Comparison of ENCODE assay signal across 8 mouse cellular contexts in the genomic region with DNA sequence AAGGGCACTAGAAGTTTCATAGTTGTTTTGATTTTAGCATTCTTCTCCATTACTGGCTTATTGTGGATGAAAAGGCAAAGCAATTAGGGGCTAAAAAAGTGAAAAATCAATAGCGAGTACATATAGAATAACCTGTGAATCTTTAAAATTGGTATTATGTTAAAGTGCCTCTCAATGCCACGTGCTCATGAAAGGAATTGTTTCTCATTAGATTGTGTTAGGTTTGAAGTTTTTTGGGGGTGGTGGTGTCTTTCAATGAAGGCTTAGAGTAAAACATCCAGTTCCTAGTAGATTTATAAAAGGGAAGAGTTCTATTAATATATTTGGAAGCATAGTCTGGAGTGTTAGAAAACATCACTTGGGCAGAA. TPM values are rescaled to one million over a fixed set of nuclear protein-coding genes. Genes with fewer than 3 reads are reported as not detected.
DNase-seq lines count a peak whose midpoint lies in the region; ATAC-seq and TF ChIP-seq lines count a peak whose summit lies in the region.

No protein-coding gene starts in this region.

- no peaks in the 10 kb centered on the region for H3K27me3 ChIP-seq in liver, adult 2 months (ENCODE audit: control insufficient read depth, insufficient read depth, low read length)
- H3K27me3 ChIP-seq in embryonic facial prominence, embryonic 14.5 days (replicated peaks; ENCODE audit: control insufficient read depth, insufficient read depth, low read length) = no peaks in the 10 kb centered on the region
- H3K27me3 ChIP-seq in intestine, postnatal 0 days (replicated peaks; ENCODE audit: control insufficient read depth, insufficient read depth, low read length) = no peaks in the 10 kb centered on the region
- H3K27me3 ChIP-seq in neural tube, embryonic 14.5 days (ENCODE audit: control insufficient read depth, insufficient read depth, low read length) = no peaks in the 10 kb centered on the region; the same call in 1 of the 2 replicates

- peak overlapping the region; percentile 84 for H3K4me2 ChIP-seq in embryonic facial prominence, embryonic 14.5 days (ENCODE audit: low read depth, low read length)
- H3K4me2 ChIP-seq in intestine, postnatal 0 days (replicated peaks; ENCODE audit: low read depth) = peak overlapping the region; percentile 73
- peak overlapping the region; percentile 90 for H3K4me2 ChIP-seq in neural tube, embryonic 14.5 days (ENCODE audit: low read depth, low read length)

- ATAC-seq in embryonic facial prominence, embryonic 14.5 days (ENCODE audit: low read depth) = no peak
- ATAC-seq in intestine, postnatal 0 days = no peak
- no peak for ATAC-seq in neural tube, embryonic 14.5 days (ENCODE audit: low read depth)
- ATAC-seq in inflammation-experienced regulatory T-cells, adult 6 months = no peak

- H3K4me1 ChIP-seq in liver, adult 2 months (ENCODE audit: control insufficient read depth, insufficient read depth, low read length) = peaks cover 4% of the 10 kb centered on the region; the same call in 1 of the 2 replicates
- peaks cover 3% of the 10 kb centered on the region for H3K4me1 ChIP-seq in embryonic facial prominence, embryonic 14.5 days (ENCODE audit: control insufficient read depth, insufficient read depth, low read length)
- H3K4me1 ChIP-seq in intestine, postnatal 0 days (replicated peaks; ENCODE audit: control insufficient read depth, insufficient read depth, low read length) = no peaks in the 10 kb centered on the region
- peaks cover 13% of the 10 kb centered on the region for H3K4me1 ChIP-seq in neural tube, embryonic 14.5 days (ENCODE audit: control insufficient read depth, insufficient read depth, low read length)

- no peak overlapping the region for H3K27ac ChIP-seq in liver, adult 2 months (replicated peaks; ENCODE audit: insufficient read depth, low read depth, low read length)
- no peak overlapping the region for H3K27ac ChIP-seq in embryonic facial prominence, embryonic 14.5 days (replicated peaks; ENCODE audit: low read depth, low read length)
- no peak overlapping the region for H3K27ac ChIP-seq in intestine, postnatal 0 days (ENCODE audit: low read depth, low read length)
- H3K27ac ChIP-seq in neural tube, embryonic 14.5 days (ENCODE audit: low read depth, low read length) = no peak overlapping the region

- no peak for DNase-seq in liver, adult 2 months (ENCODE audit: extremely low read depth, low read depth, low spot score)
- DNase-seq in liver = no peak
- DNase-seq in embryonic facial prominence, embryonic 14.5 days (ENCODE audit: low spot score) = no peak
- DNase-seq in right cerebral cortex, postnatal 10 days (ENCODE audit: low spot score in 2 of 2) = no peak
- DNase-seq in cerebellum, postnatal 36 days = no peak

- no peak for TF ChIP-seq POLR2A in liver, adult 2 months (IDR thresholded peaks at IDR 0.05; ENCODE audit: extremely low read depth, insufficient read depth, low read length)

- WGBS in liver, adult 2 months = 3% methylated on average over 2 of the region's 2 CpGs
- WGBS in embryonic facial prominence, embryonic 14.5 days = 0% methylated on average over 2 of the region's 2 CpGs
- WGBS in intestine, postnatal 0 days = 0% methylated on average over 2 of the region's 2 CpGs
- WGBS in neural tube, embryonic 14.5 days = 1% methylated on average over 2 of the region's 2 CpGs

- H3K79me2 ChIP-seq in liver, adult 2 months (ENCODE audit: control insufficient read depth, insufficient read depth, low read length) = peaks cover 16% of the 10 kb centered on the region; the same call in 1 of the 2 replicates

- peak overlapping the region; percentile 97 for H3K9ac ChIP-seq in liver, adult 2 months (ENCODE audit: low read depth, low read length)
- H3K9ac ChIP-seq in embryonic facial prominence, embryonic 14.5 days (ENCODE audit: low read depth, low read length) = peak overlapping the region; percentile 99
- H3K9ac ChIP-seq in intestine, postnatal 0 days (ENCODE audit: low read depth, low read length) = peak overlapping the region; percentile 97
- H3K9ac ChIP-seq in neural tube, embryonic 14.5 days (replicated peaks; ENCODE audit: low read depth, low read length) = peak overlapping the region; percentile 90

- H3K9me3 ChIP-seq in embryonic facial prominence, embryonic 14.5 days (ENCODE audit: control insufficient read depth, low read length) = no peaks in the 10 kb centered on the region
- no peaks in the 10 kb centered on the region for H3K9me3 ChIP-seq in intestine, postnatal 0 days (ENCODE audit: control insufficient read depth)
- no peaks in the 10 kb centered on the region for H3K9me3 ChIP-seq in neural tube, embryonic 14.5 days (ENCODE audit: control insufficient read depth, low read length)

- no peak for TF ChIP-seq CTCF in liver, adult 2 months (IDR thresholded peaks at IDR 0.05; ENCODE audit: low read depth, low read length)
- TF ChIP-seq CTCF in intestine, postnatal 0 days (IDR thresholded peaks at IDR 0.05; ENCODE audit: low read depth) = no peak

- H3K4me3 ChIP-seq in liver, adult 2 months (ENCODE audit: insufficient read depth, low read depth, low read length) = peak overlapping the region; percentile 67
- peak overlapping the region; percentile 100 for H3K4me3 ChIP-seq in embryonic facial prominence, embryonic 14.5 days (ENCODE audit: low read depth, low read length)
- peak overlapping the region; percentile 96 for H3K4me3 ChIP-seq in intestine, postnatal 0 days (ENCODE audit: low read depth, low read length)
- H3K4me3 ChIP-seq in neural tube, embryonic 14.5 days (ENCODE audit: low read depth, low read length) = peak overlapping the region; percentile 99

- H3K36me3 ChIP-seq in liver, adult 2 months (ENCODE audit: control insufficient read depth, insufficient read depth, low read length) = peaks cover 14% of the 10 kb centered on the region
- peaks cover 17% of the 10 kb centered on the region for H3K36me3 ChIP-seq in embryonic facial prominence, embryonic 14.5 days (ENCODE audit: control insufficient read depth, insufficient read depth, low read length)
- H3K36me3 ChIP-seq in intestine, postnatal 0 days (ENCODE audit: control insufficient read depth, insufficient read depth) = peaks cover 4% of the 10 kb centered on the region; the same call in 1 of the 2 replicates
- H3K36me3 ChIP-seq in neural tube, embryonic 14.5 days (ENCODE audit: control insufficient read depth, insufficient read depth, low read length) = peaks cover 12% of the 10 kb centered on the region; the same call in 1 of the 2 replicates

RNA-seq across cellular contexts. Expression of gene Serbp1, which starts 30.3 kb away (rescaled TPM):
- total RNA-seq in liver, adult 2 months (2014; rRNA removed) = 144 and 218 TPM in 2 replicates
- polyA plus RNA-seq in liver, adult 2 months (2012; rRNA removed) = 48.9 and 62.1 TPM in 2 replicates
- polyA plus RNA-seq in embryonic facial prominence, embryonic 14.5 days (2014; fragmentation: Nextera tagmentation; extraction: Ambion mirVana) = 426 and 453 TPM in 2 replicates
- 209 and 220 TPM in 2 replicates for polyA plus RNA-seq in intestine, postnatal 0 days (2015; fragmentation: Nextera tagmentation; extraction: Ambion mirVana)
- polyA plus RNA-seq in neural tube, embryonic 14.5 days (2014; fragmentation: Nextera tagmentation; extraction: Ambion mirVana) = 305 and 382 TPM in 2 replicates
- 100 to 1,000 TPM; 239 to 299 (median 256) TPM for polyA plus RNA-seq in inflammation-experienced regulatory T-cells, adult 6 months (2017; shearing (Covaris generic))
